Mouse (Mus musculus) liver, embryonic 14.5 days (tissue): Measurements from ENCODE around the gene Cryzl1. TPM values are rescaled to one million over a fixed set of nuclear protein-coding genes. Genes with fewer than 3 reads are reported as not detected.

Experiments
- ATAC-seq: fragments of 200-750 bp; cut with Nextera tagmentation; 2 replicates; pipeline ENCODE4 v1.8.0; 2017; ENCODE audit warnings: moderate number of reproducible peaks, mild to moderate bottlenecking, moderate library complexity; ENCODE audit not compliant: insufficient read depth
- DNase-seq, 3 experiments: peaks; one replicate each; pipeline ENCODE4 v3.0.0-alpha.2; 2012 to 2013; ENCODE audit warnings: low read depth in 3 of 3, low spot score in 3 of 3
- H3K27ac ChIP-seq: fragments of 300-500 bp; sonication (generic); 2 replicates; pipeline ENCODE4 v1.5.1; 2014; ENCODE audit warnings: moderate library complexity, mild to moderate bottlenecking, control low read depth, inconsistent platforms
- H3K27me3 ChIP-seq: fragments of 300-500 bp; sonication (generic); 2 replicates; pipeline ENCODE4 v1.6.1; 2014; ENCODE audit warnings: mild to moderate bottlenecking, low read length, moderate library complexity; ENCODE audit not compliant: control insufficient read depth, insufficient read depth
- H3K36me3 ChIP-seq: fragments of 300-500 bp; sonication (generic); replicated peaks from 2 replicates; pipeline ENCODE4 v1.6.1; 2014; ENCODE audit warnings: low read depth; ENCODE audit not compliant: control insufficient read depth, insufficient read depth
- H3K4me1 ChIP-seq, 2 experiments: fragments of 200-500 bp in 1 of 2; fragments of 300-500 bp in 1 of 2; sonication (generic) in 1 of 2; replicated peaks; 2 replicates each; pipeline ENCODE4 v1.6.1; 2012 to 2014; ENCODE audit warnings: antibody characterized with exemption in 1 of 2, inconsistent platforms in 1 of 2, low read length in 1 of 2; ENCODE audit not compliant: control insufficient read depth in 2 of 2, insufficient read depth in 2 of 2
- H3K4me2 ChIP-seq: fragments of 300-500 bp; sonication (generic); 2 replicates; pipeline ENCODE4 v1.6.1; 2014; ENCODE audit warnings: low read depth, mild to moderate bottlenecking, control low read depth, moderate library complexity
- H3K4me3 ChIP-seq, 2 experiments: fragments of 200-500 bp in 1 of 2; fragments of 300-500 bp in 1 of 2; sonication (generic) in 1 of 2; 2 replicates each; pipeline ENCODE4 v1.5.1; 2012 to 2014; ENCODE audit warnings: low read depth in 2 of 2, low read length in 2 of 2, mild to moderate bottlenecking in 2 of 2, control low read depth in 1 of 2, inconsistent platforms in 1 of 2, moderate library complexity in 1 of 2; ENCODE audit not compliant: insufficient read depth in 1 of 2
- H3K9ac ChIP-seq: fragments of 300-500 bp; sonication (generic); replicated peaks from 2 replicates; pipeline ENCODE4 v1.6.1; 2014; ENCODE audit warnings: mild to moderate bottlenecking, control low read depth, moderate library complexity
- H3K9me3 ChIP-seq: fragments of 300-500 bp; sonication (generic); 2 replicates; pipeline ENCODE4 v1.6.1; 2016; ENCODE audit warnings: low read length, mixed read lengths; ENCODE audit not compliant: control insufficient read depth
- CTCF ChIP-seq: IDR thresholded peaks from 2 replicates; pipeline ENCODE4 v1.5.1; 2016; ENCODE audit warnings: antibody characterized with exemption, low read depth, control low read depth
- EP300 ChIP-seq: IDR thresholded peaks from 2 replicates; pipeline ENCODE4 v1.6.1; 2016; ENCODE audit warnings: antibody characterized with exemption, low read depth
- WGBS: fragments of 180-500 bp; shearing (Covaris S2); extraction: QIAGEN DNeasy Blood & Tissue Kit; methylation state at CpG from one replicate; pipeline ENCODE4 v1.1.7; 2014; ENCODE audit not compliant: insufficient replicate concordance; 5-methylcytosine and 5-hydroxymethylcytosine counted together
- polyA plus RNA-seq, 2 experiments: library from polyadenylated mRNA; depleted of rRNA in 1 of 2; stranded (reverse) in 1 of 2; unstranded in 1 of 2; fragments of >200 nt; fragmentation: Nextera tagmentation in 1 of 2; extraction: Ambion mirVana in 1 of 2; gene quantifications; 2 replicates each; pipeline versions ENCODE4 v1.2.1 to v1.2.3; 2012 to 2014

Gene Cryzl1
- polyA plus RNA-seq, 2 experiments = 17.9 to 29.7 TPM

DNA sequence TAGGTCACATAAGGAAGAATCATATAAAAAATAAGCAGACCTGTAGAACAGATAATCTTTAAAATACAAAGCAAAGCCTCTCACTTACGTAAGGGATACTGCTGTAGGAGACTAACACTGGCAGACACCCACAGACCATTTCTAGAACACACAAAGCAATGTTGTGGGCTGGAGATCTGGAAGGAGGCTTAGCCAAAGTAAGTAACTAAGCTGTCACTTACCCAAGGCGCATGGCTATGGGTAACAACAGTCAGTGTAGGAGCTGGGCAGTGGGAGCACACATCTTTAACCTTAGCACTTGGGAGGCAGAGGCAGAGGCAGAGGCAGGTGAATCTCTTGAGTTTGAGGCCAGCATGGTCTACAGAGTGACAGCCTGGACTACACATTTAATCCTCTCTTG lies 89.1 kb downstream of the Cryzl1 start:
- no peaks in the 10 kb centered on the region for H3K9me3 ChIP-seq
- DNase-seq = no peak
- no peak for TF ChIP-seq CTCF
- no peak for TF ChIP-seq EP300
- H3K4me2 ChIP-seq = no peak overlapping the region
- ATAC-seq = no peak
- H3K36me3 ChIP-seq = peaks cover 71% of the 10 kb centered on the region
- H3K27ac ChIP-seq = no peak overlapping the region
- H3K27me3 ChIP-seq = no peaks in the 10 kb centered on the region
- peaks cover under 1 to 3% of the 10 kb centered on the region in 2 experiments; a peak in 3 of 4 replicates for H3K4me1 ChIP-seq
- H3K4me3 ChIP-seq = no peak overlapping the region
- no peak overlapping the region for H3K9ac ChIP-seq
- 86% methylated on average over 2 of the region's 2 CpGs for WGBS

Other genes with a start within 250 kb of the Cryzl1 start
- gene Ifnar1, start 243.7 kb downstream of the Cryzl1 start, polyA plus RNA-seq (2012; rRNA removed) = 9.3 and 11.6 TPM in 2 replicates
- gene Ifnar1, start 243.7 kb downstream of the Cryzl1 start, polyA plus RNA-seq (2014; fragmentation: Nextera tagmentation; extraction: Ambion mirVana) = 15.4 and 16.2 TPM in 2 replicates
- gene Ifngr2, start 181.9 kb downstream of the Cryzl1 start, polyA plus RNA-seq (2012; rRNA removed) = 3.9 and 4.9 TPM in 2 replicates
- gene Ifngr2, start 181.9 kb downstream of the Cryzl1 start, polyA plus RNA-seq (2014; fragmentation: Nextera tagmentation; extraction: Ambion mirVana) = 13.1 and 13.5 TPM in 2 replicates
- 2.5 and 2.8 TPM in 2 replicates for gene Tmem50b, start 131.2 kb downstream of the Cryzl1 start, polyA plus RNA-seq (2012; rRNA removed)
- gene Tmem50b, start 131.2 kb downstream of the Cryzl1 start, polyA plus RNA-seq (2014; fragmentation: Nextera tagmentation; extraction: Ambion mirVana) = 5.0 TPM in 2 replicates
- gene Dnajc28, start 109.9 kb downstream of the Cryzl1 start, polyA plus RNA-seq (2012; rRNA removed) = 0.53 and 0.71 TPM in 2 replicates
- 1.6 and 1.8 TPM in 2 replicates for gene Dnajc28, start 109.9 kb downstream of the Cryzl1 start, polyA plus RNA-seq (2014; fragmentation: Nextera tagmentation; extraction: Ambion mirVana)
- 35.1 and 42.3 TPM in 2 replicates for gene Gart, start 82.0 kb downstream of the Cryzl1 start, polyA plus RNA-seq (2012; rRNA removed)
- gene Gart, start 82.0 kb downstream of the Cryzl1 start, polyA plus RNA-seq (2014; fragmentation: Nextera tagmentation; extraction: Ambion mirVana) = 61.3 and 75.1 TPM in 2 replicates
- gene Son, start 81.5 kb downstream of the Cryzl1 start, polyA plus RNA-seq (2012; rRNA removed) = 48.2 and 64.2 TPM in 2 replicates
- gene Son, start 81.5 kb downstream of the Cryzl1 start, polyA plus RNA-seq (2014; fragmentation: Nextera tagmentation; extraction: Ambion mirVana) = 42.9 and 45.0 TPM in 2 replicates
- 13.8 and 26.2 TPM in 2 replicates for gene Donson, start 40.2 kb downstream of the Cryzl1 start, polyA plus RNA-seq (2012; rRNA removed)
- gene Donson, start 40.2 kb downstream of the Cryzl1 start, polyA plus RNA-seq (2014; fragmentation: Nextera tagmentation; extraction: Ambion mirVana) = 32.0 and 32.8 TPM in 2 replicates
- 46.8 and 54.4 TPM in 2 replicates for gene Itsn1, start 306 bp upstream of the Cryzl1 start, polyA plus RNA-seq (2012; rRNA removed)
- gene Itsn1, start 306 bp upstream of the Cryzl1 start, polyA plus RNA-seq (2014; fragmentation: Nextera tagmentation; extraction: Ambion mirVana) = 30.6 and 31.4 TPM in 2 replicates